Mouse (Mus musculus): ENCODE results near the gene Erh. TPM values are rescaled to one million over a fixed set of nuclear protein-coding genes. Genes with fewer than 3 reads are reported as not detected.

Erh gene
- polyA plus RNA-seq, 1 experiment from 2014 or later, result 308 TPM

GRCm38 (mm10) chr12:80584973-80585372 is 59.2 kb downstream of the Erh start:
- 33% methylated on average over 2 of the region's 2 CpGs for WGBS
- Histone ChIP-seq H3K4me3 (no peak overlapping the region), H3K4me1 (no peaks in the 10 kb centered on the region), H3K4me2 (replicated peaks) (no peak overlapping the region), H3K27me3 (no peaks in the 10 kb centered on the region), H3K9me3 (no peaks in the 10 kb centered on the region), H3K9ac (no peak overlapping the region), H3K27ac (no peak overlapping the region), H3K36me3 (no peaks in the 10 kb centered on the region)
- no peak for ATAC-seq (ENCODE audit: insufficient number of reproducible peaks, insufficient read depth, low FRiP score, low TSS enrichment)

Other genes starting within 250 kb of the Erh start
- 19.9 and 22.9 TPM in 2 replicates for gene Dcaf5, start 207.7 kb downstream of the Erh start, polyA plus RNA-seq (2016; fragmentation: Nextera tagmentation; extraction: Ambion mirVana)
- gene Exd2, start 181.2 kb downstream of the Erh start, polyA plus RNA-seq (2016; fragmentation: Nextera tagmentation; extraction: Ambion mirVana), result 37.7 and 38.5 TPM in 2 replicates
- 14.3 and 14.7 TPM in 2 replicates for gene Galnt16, start 126.1 kb downstream of the Erh start, polyA plus RNA-seq (2016; fragmentation: Nextera tagmentation; extraction: Ambion mirVana)
- 23.9 and 25.3 TPM in 2 replicates for gene Slc39a9, start 458 bp downstream of the Erh start, polyA plus RNA-seq (2016; fragmentation: Nextera tagmentation; extraction: Ambion mirVana)
- 1.5 and 2.5 TPM in 2 replicates for gene Plekhd1, start 48.2 kb upstream of the Erh start, polyA plus RNA-seq (2016; fragmentation: Nextera tagmentation; extraction: Ambion mirVana)
- gene Ccdc177, start 116.3 kb upstream of the Erh start, polyA plus RNA-seq (2016; fragmentation: Nextera tagmentation; extraction: Ambion mirVana), result 1.4 TPM in 2 replicates
- gene Susd6, start 146.2 kb upstream of the Erh start, polyA plus RNA-seq (2016; fragmentation: Nextera tagmentation; extraction: Ambion mirVana), result 16.0 and 18.0 TPM in 2 replicates